Mouse (Mus musculus): ENCODE results near the gene Gpx4. TPM values are rescaled to one million over a fixed set of nuclear protein-coding genes. Genes with fewer than 3 reads are reported as not detected.

Gene Gpx4
- polyA plus RNA-seq, 1 experiment from 2014 or later = 534 TPM

- ATAC-seq (ENCODE audit: insufficient number of reproducible peaks, low FRiP score, low TSS enrichment, low read depth) = no peak
- WGBS = 64% methylated on average over 11 of the region's 11 CpGs
Measured at GRCm38 (mm10) chr10:80100982-80101381, 54.0 kb downstream of the Gpx4 start.

GRCm38 (mm10) chr10:80102216-80102915 is 55.4 kb downstream of the Gpx4 start:
- Histone ChIP-seq H3K4me3 (ENCODE audit: low read depth, low read length) (peak overlapping the region; percentile 95), H3K4me2 (ENCODE audit: low read depth, severe bottlenecking) (peak overlapping the region; percentile 85), H3K4me1 (ENCODE audit: control insufficient read depth, insufficient read depth, low read length) (peaks cover 10% of the 10 kb centered on the region), H3K27ac (replicated peaks; ENCODE audit: low read depth, low read length) (no peak overlapping the region), H3K9ac (ENCODE audit: low read length) (peak overlapping the region; percentile 79), H3K27me3 (ENCODE audit: control insufficient read depth, insufficient read depth, low read length) (no peaks in the 10 kb centered on the region), H3K9me3 (ENCODE audit: control insufficient read depth, low read length) (no peaks in the 10 kb centered on the region), H3K36me3 (ENCODE audit: control insufficient read depth, insufficient read depth, low read length) (no peaks in the 10 kb centered on the region)
- under 1% methylated on average over 58 of the region's 59 CpGs for WGBS
- ATAC-seq (ENCODE audit: insufficient number of reproducible peaks, low FRiP score, low TSS enrichment, low read depth) = peak; percentile 88
- peak; percentile 89 for DNase-seq (ENCODE audit: low spot score)

More at GRCm38 (mm10) chr10:80100982-80101381, 54.0 kb downstream of the Gpx4 start:
- Histone ChIP-seq H3K4me3 (ENCODE audit: low read depth, low read length) (no peak overlapping the region), H3K27me3 (ENCODE audit: control insufficient read depth, insufficient read depth, low read length) (no peaks in the 10 kb centered on the region), H3K4me2 (ENCODE audit: low read depth, severe bottlenecking) (no peak overlapping the region), H3K4me1 (ENCODE audit: control insufficient read depth, insufficient read depth, low read length) (peaks cover 14% of the 10 kb centered on the region), H3K9me3 (ENCODE audit: control insufficient read depth, low read length) (no peaks in the 10 kb centered on the region), H3K27ac (replicated peaks; ENCODE audit: low read depth, low read length) (no peak overlapping the region), H3K36me3 (ENCODE audit: control insufficient read depth, insufficient read depth, low read length) (no peaks in the 10 kb centered on the region), H3K9ac (ENCODE audit: low read length) (no peak overlapping the region)
- DNase-seq (ENCODE audit: low spot score) = no peak

GRCm38 (mm10) chr10:80103032-80103431 is 56.1 kb downstream of the Gpx4 start:
- 85% methylated on average over 2 of the region's 2 CpGs for WGBS
- DNase-seq (ENCODE audit: low spot score) (no peak), ATAC-seq (ENCODE audit: insufficient number of reproducible peaks, low FRiP score, low TSS enrichment, low read depth) (no peak)
- Histone ChIP-seq H3K4me3 (ENCODE audit: low read depth, low read length) (no peak overlapping the region), H3K9me3 (ENCODE audit: control insufficient read depth, low read length) (no peaks in the 10 kb centered on the region), H3K4me2 (ENCODE audit: low read depth, severe bottlenecking) (no peak overlapping the region), H3K27ac (replicated peaks; ENCODE audit: low read depth, low read length) (no peak overlapping the region), H3K36me3 (ENCODE audit: control insufficient read depth, insufficient read depth, low read length) (no peaks in the 10 kb centered on the region), H3K9ac (ENCODE audit: low read length) (no peak overlapping the region; the same call in 1 of the 2 replicates), H3K27me3 (ENCODE audit: control insufficient read depth, insufficient read depth, low read length) (no peaks in the 10 kb centered on the region), H3K4me1 (ENCODE audit: control insufficient read depth, insufficient read depth, low read length) (peaks cover 5% of the 10 kb centered on the region)

GRCm38 (mm10) chr10:80104181-80104580 is 57.2 kb downstream of the Gpx4 start:
- 71% methylated on average over 3 of the region's 3 CpGs for WGBS

GRCm38 (mm10) chr10:80105460-80105859 is 58.5 kb downstream of the Gpx4 start, which contains the start of gene Sbno2:
Sbno2 (minus strand) TSS chr10:80105571.
- Histone ChIP-seq H3K4me2 (ENCODE audit: low read depth, severe bottlenecking) (no peak within 1 kb of the TSS), H3K4me1 (ENCODE audit: control insufficient read depth, insufficient read depth, low read length) (peaks cover 5% of the 10 kb centered on the region), H3K27me3 (ENCODE audit: control insufficient read depth, insufficient read depth, low read length) (no peaks in the 10 kb centered on the region), H3K4me3 (ENCODE audit: low read depth, low read length) (no peak within 1 kb of the TSS), H3K9ac (ENCODE audit: low read length) (no peak within 1 kb of the TSS; the same call in 1 of the 2 replicates), H3K36me3 (ENCODE audit: control insufficient read depth, insufficient read depth, low read length) (no peaks in the 10 kb centered on the region), H3K27ac (replicated peaks; ENCODE audit: low read depth, low read length) (no peak within 1 kb of the TSS), H3K9me3 (ENCODE audit: control insufficient read depth, low read length) (no peaks in the 10 kb centered on the region)
- ATAC-seq (ENCODE audit: insufficient number of reproducible peaks, low FRiP score, low TSS enrichment, low read depth) (no peak), DNase-seq (ENCODE audit: low spot score) (no peak)
- 60% methylated on average over 5 of the region's 5 CpGs for WGBS

More at GRCm38 (mm10) chr10:80104181-80104580, 57.2 kb downstream of the Gpx4 start:
- H3K4me3 ChIP-seq (ENCODE audit: low read depth, low read length) = no peak overlapping the region
- ATAC-seq (ENCODE audit: insufficient number of reproducible peaks, low FRiP score, low TSS enrichment, low read depth) (no peak), DNase-seq (ENCODE audit: low spot score) (no peak)
- no peaks in the 10 kb centered on the region for H3K36me3 ChIP-seq (ENCODE audit: control insufficient read depth, insufficient read depth, low read length)
- no peaks in the 10 kb centered on the region for H3K9me3 ChIP-seq (ENCODE audit: control insufficient read depth, low read length)
- H3K9ac ChIP-seq (ENCODE audit: low read length) = no peak overlapping the region; the same call in 1 of the 2 replicates
- peaks cover 5% of the 10 kb centered on the region for H3K4me1 ChIP-seq (ENCODE audit: control insufficient read depth, insufficient read depth, low read length)
- no peak overlapping the region for H3K27ac ChIP-seq (replicated peaks; ENCODE audit: low read depth, low read length)
- no peaks in the 10 kb centered on the region for H3K27me3 ChIP-seq (ENCODE audit: control insufficient read depth, insufficient read depth, low read length)
- no peak overlapping the region for H3K4me2 ChIP-seq (ENCODE audit: low read depth, severe bottlenecking)

- H3K4me1 ChIP-seq (ENCODE audit: control insufficient read depth, insufficient read depth, low read length) = peaks cover 5% of the 10 kb centered on the region
- H3K4me2 ChIP-seq (ENCODE audit: low read depth, severe bottlenecking) = no peak overlapping the region
- no peak overlapping the region for H3K27ac ChIP-seq (replicated peaks; ENCODE audit: low read depth, low read length)
- no peaks in the 10 kb centered on the region for H3K9me3 ChIP-seq (ENCODE audit: control insufficient read depth, low read length)
- WGBS = 71% methylated on average over 5 of the region's 5 CpGs
- no peak for DNase-seq (ENCODE audit: low spot score)
- ATAC-seq (ENCODE audit: insufficient number of reproducible peaks, low FRiP score, low TSS enrichment, low read depth) = no peak
- no peaks in the 10 kb centered on the region for H3K27me3 ChIP-seq (ENCODE audit: control insufficient read depth, insufficient read depth, low read length)
- no peaks in the 10 kb centered on the region for H3K36me3 ChIP-seq (ENCODE audit: control insufficient read depth, insufficient read depth, low read length)
- no peak overlapping the region for H3K4me3 ChIP-seq (ENCODE audit: low read depth, low read length)
- H3K9ac ChIP-seq (ENCODE audit: low read length) = no peak overlapping the region; the same call in 1 of the 2 replicates
Measured at GRCm38 (mm10) chr10:80105926-80106325, 59.0 kb downstream of the Gpx4 start.

Other genes with a start within 250 kb of the Gpx4 start
- 0.21 and 0.29 TPM in 2 replicates for gene Misp, start 226.2 kb upstream of the Gpx4 start, polyA plus RNA-seq (2014; fragmentation: Nextera tagmentation; extraction: Ambion mirVana)
- 328 and 351 TPM in 2 replicates for gene Ptbp1, start 192.7 kb upstream of the Gpx4 start, polyA plus RNA-seq (2014; fragmentation: Nextera tagmentation; extraction: Ambion mirVana)
- 16.0 and 19.6 TPM in 2 replicates for gene Prtn3, start 172.7 kb upstream of the Gpx4 start, polyA plus RNA-seq (2014; fragmentation: Nextera tagmentation; extraction: Ambion mirVana)
- 95.1 and 95.7 TPM in 2 replicates for gene Plppr3, start 172.5 kb upstream of the Gpx4 start, polyA plus RNA-seq (2014; fragmentation: Nextera tagmentation; extraction: Ambion mirVana)
- gene Elane, start 160.9 kb upstream of the Gpx4 start, polyA plus RNA-seq (2014; fragmentation: Nextera tagmentation; extraction: Ambion mirVana) = 0.20 TPM in 1 of 2 replicates, not detected in the other
- gene Cfd, start 156.3 kb upstream of the Gpx4 start, polyA plus RNA-seq (2014; fragmentation: Nextera tagmentation; extraction: Ambion mirVana) = not detected in 2 replicates
- 43.1 and 43.8 TPM in 2 replicates for gene Med16, start 138.2 kb upstream of the Gpx4 start, polyA plus RNA-seq (2014; fragmentation: Nextera tagmentation; extraction: Ambion mirVana)
- gene Gm26602, start 136.3 kb upstream of the Gpx4 start, polyA plus RNA-seq (2014; fragmentation: Nextera tagmentation; extraction: Ambion mirVana) = 6.7 TPM in 1 of 2 replicates, not detected in the other
- gene Kiss1r, start 130.2 kb upstream of the Gpx4 start, polyA plus RNA-seq (2014; fragmentation: Nextera tagmentation; extraction: Ambion mirVana) = 0.21 and 0.34 TPM in 2 replicates
- 133 and 138 TPM in 2 replicates for gene R3hdm4, start 126.0 kb upstream of the Gpx4 start, polyA plus RNA-seq (2014; fragmentation: Nextera tagmentation; extraction: Ambion mirVana)
- gene Arid3a, start 120.1 kb upstream of the Gpx4 start, polyA plus RNA-seq (2014; fragmentation: Nextera tagmentation; extraction: Ambion mirVana) = 11.8 and 12.9 TPM in 2 replicates
- gene Wdr18, start 87.0 kb upstream of the Gpx4 start, polyA plus RNA-seq (2014; fragmentation: Nextera tagmentation; extraction: Ambion mirVana) = 141 and 144 TPM in 2 replicates
- 0.23 and 0.41 TPM in 2 replicates for gene Grin3b, start 76.5 kb upstream of the Gpx4 start, polyA plus RNA-seq (2014; fragmentation: Nextera tagmentation; extraction: Ambion mirVana)
- 15.7 and 15.9 TPM in 2 replicates for gene Tmem259, start 62.8 kb upstream of the Gpx4 start, polyA plus RNA-seq (2014; fragmentation: Nextera tagmentation; extraction: Ambion mirVana)
- gene Cnn2, start 58.6 kb upstream of the Gpx4 start, polyA plus RNA-seq (2014; fragmentation: Nextera tagmentation; extraction: Ambion mirVana) = 250 and 255 TPM in 2 replicates
- 1.3 and 1.4 TPM in 2 replicates for gene Abca7, start 50.7 kb upstream of the Gpx4 start, polyA plus RNA-seq (2014; fragmentation: Nextera tagmentation; extraction: Ambion mirVana)
- 8.5 and 10.8 TPM in 2 replicates for gene Arhgap45, start 30.5 kb upstream of the Gpx4 start, polyA plus RNA-seq (2014; fragmentation: Nextera tagmentation; extraction: Ambion mirVana)
- 294 and 308 TPM in 2 replicates for gene Polr2e, start 7.4 kb upstream of the Gpx4 start, polyA plus RNA-seq (2014; fragmentation: Nextera tagmentation; extraction: Ambion mirVana)
- gene Sbno2, start 58.4 kb downstream of the Gpx4 start, polyA plus RNA-seq (2014; fragmentation: Nextera tagmentation; extraction: Ambion mirVana) = 8.1 and 10.8 TPM in 2 replicates
- 23.6 and 27.1 TPM in 2 replicates for gene Stk11, start 68.6 kb downstream of the Gpx4 start, polyA plus RNA-seq (2014; fragmentation: Nextera tagmentation; extraction: Ambion mirVana)
- 416 and 426 TPM in 2 replicates for gene Atp5d, start 91.5 kb downstream of the Gpx4 start, polyA plus RNA-seq (2014; fragmentation: Nextera tagmentation; extraction: Ambion mirVana)
- gene Cbarp, start 93.7 kb downstream of the Gpx4 start, polyA plus RNA-seq (2014; fragmentation: Nextera tagmentation; extraction: Ambion mirVana) = 4.7 and 6.5 TPM in 2 replicates
- gene Midn, start 101.1 kb downstream of the Gpx4 start, polyA plus RNA-seq (2014; fragmentation: Nextera tagmentation; extraction: Ambion mirVana) = 59.3 and 60.9 TPM in 2 replicates
- 67.9 and 68.1 TPM in 2 replicates for gene Cirbp, start 118.8 kb downstream of the Gpx4 start, polyA plus RNA-seq (2014; fragmentation: Nextera tagmentation; extraction: Ambion mirVana)
- gene 1600002K03Rik, start 125.8 kb downstream of the Gpx4 start, polyA plus RNA-seq (2014; fragmentation: Nextera tagmentation; extraction: Ambion mirVana) = 5.9 and 7.2 TPM in 2 replicates
- 51.3 and 54.8 TPM in 2 replicates for gene Efna2, start 132.3 kb downstream of the Gpx4 start, polyA plus RNA-seq (2014; fragmentation: Nextera tagmentation; extraction: Ambion mirVana)
- gene Mum1, start 179.3 kb downstream of the Gpx4 start, polyA plus RNA-seq (2014; fragmentation: Nextera tagmentation; extraction: Ambion mirVana) = 84.6 and 87.1 TPM in 2 replicates
- gene Ndufs7, start 202.0 kb downstream of the Gpx4 start, polyA plus RNA-seq (2014; fragmentation: Nextera tagmentation; extraction: Ambion mirVana) = 266 and 281 TPM in 2 replicates
- gene Gamt, start 213.8 kb downstream of the Gpx4 start, polyA plus RNA-seq (2014; fragmentation: Nextera tagmentation; extraction: Ambion mirVana) = 18.9 and 20.1 TPM in 2 replicates
- gene Dazap1, start 214.3 kb downstream of the Gpx4 start, polyA plus RNA-seq (2014; fragmentation: Nextera tagmentation; extraction: Ambion mirVana) = 51.7 and 55.6 TPM in 2 replicates
- 1,071 TPM in 2 replicates for gene Rps15, start 245.3 kb downstream of the Gpx4 start, polyA plus RNA-seq (2014; fragmentation: Nextera tagmentation; extraction: Ambion mirVana)
- 4.5 and 5.0 TPM in 2 replicates for gene Apc2, start 248.8 kb downstream of the Gpx4 start, polyA plus RNA-seq (2014; fragmentation: Nextera tagmentation; extraction: Ambion mirVana)

All from limb, embryonic 11.5 days (tissue).